Mouse (Mus musculus): ENCODE measurements around the gene Slc16a10.
"Not testable (repeated sequence)": the region's sequence is repeated elsewhere in the genome, so short reads cannot be mapped to it uniquely, and the experiment has no call there.

The Slc16a10 gene

DNA sequence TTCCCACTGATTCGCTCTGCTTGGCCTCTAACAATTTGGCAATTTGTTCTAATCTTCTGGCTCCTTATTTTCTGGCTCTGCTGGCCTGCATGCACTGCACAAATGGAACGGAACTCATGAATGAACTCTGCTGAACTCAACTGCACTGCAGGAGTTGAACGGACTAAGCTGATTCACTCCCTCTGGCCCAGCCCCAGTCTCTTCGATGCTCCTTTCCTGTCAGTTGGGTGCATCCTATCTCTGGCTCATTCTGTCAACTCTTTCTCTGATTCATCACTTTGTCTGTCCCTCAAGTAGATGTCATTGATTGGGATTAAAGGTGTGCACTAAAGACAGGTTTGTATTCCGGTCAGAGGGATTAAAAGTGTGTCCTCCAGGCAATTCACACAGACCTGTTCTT is 115.5 kb downstream of the Slc16a10 start:
- DNase-seq (ENCODE audit: low read depth): no peak

DNA sequence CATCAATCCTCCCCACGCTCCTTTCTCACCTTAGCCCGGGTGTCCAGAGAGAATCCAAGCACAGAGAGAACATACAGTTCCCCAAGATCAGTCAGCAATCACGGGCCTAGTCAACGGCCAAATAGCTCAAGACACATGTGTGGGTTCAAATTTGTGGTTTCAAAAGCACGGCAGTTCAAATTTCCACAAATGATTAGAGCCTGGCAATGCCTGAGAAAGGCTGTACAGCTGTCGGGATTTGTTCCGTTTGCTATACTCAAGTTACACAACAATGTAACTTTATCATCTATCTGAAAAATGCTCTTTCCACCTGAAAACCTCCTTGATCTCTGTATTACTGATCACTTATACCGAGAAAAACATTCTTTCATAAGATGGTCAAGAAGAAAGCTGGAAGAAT is 116.5 kb downstream of the Slc16a10 start:
- DNase-seq (ENCODE audit: low read depth): no peak

DNA sequence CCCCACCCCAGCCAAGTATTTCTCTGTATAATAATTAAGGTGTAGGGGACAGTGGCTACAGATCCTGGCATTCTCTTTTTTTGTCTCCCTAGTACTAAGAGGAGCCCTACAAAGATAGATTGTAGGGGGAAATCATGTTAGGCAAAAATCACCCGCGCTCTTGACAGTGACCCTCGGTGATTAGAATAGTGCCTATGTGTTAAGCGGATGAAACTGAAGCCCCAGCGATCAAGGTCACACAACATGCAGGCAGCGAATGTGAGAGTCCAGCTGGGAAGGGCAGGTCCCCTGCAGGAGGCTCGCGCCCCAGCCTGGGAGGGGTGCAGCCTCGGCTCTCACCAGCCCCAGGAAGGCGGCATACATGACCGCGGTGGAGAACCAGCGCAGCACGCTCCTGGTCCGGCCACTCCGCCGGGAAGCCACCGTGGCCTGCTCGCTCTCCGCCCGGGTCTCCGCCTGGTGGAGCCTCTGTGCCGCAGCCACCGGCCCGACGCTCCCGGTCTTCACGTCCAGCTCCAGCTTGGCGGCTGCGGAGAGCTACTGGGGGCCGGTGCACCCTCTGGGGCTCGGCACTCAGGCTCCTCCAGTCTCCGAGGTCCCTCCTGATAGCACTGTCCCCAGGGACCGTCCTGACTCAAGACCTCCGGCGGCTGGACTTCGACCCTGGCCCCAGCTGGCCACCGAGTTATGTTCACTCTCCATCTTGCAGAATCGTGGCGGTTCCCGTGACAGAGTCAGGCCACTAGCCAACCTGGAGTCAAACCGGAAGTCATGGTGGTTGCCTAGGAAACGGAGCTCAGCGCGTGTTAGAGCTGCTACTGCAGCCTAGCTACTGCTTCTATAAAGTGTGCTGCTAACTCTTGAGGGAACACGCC is 117.3 kb downstream of the Slc16a10 start, which contains the start of gene Mfsd4b1:
Mfsd4b1 (minus strand) TSS at position 715 of the 875 bp plus-strand sequence.
- DNase-seq (ENCODE audit: low read depth): peak; percentile 90

GRCm38 (mm10) chr10:40020401-40020800 is 121.7 kb downstream of the Slc16a10 start:
- no peak for DNase-seq (ENCODE audit: low read depth)

DNA sequence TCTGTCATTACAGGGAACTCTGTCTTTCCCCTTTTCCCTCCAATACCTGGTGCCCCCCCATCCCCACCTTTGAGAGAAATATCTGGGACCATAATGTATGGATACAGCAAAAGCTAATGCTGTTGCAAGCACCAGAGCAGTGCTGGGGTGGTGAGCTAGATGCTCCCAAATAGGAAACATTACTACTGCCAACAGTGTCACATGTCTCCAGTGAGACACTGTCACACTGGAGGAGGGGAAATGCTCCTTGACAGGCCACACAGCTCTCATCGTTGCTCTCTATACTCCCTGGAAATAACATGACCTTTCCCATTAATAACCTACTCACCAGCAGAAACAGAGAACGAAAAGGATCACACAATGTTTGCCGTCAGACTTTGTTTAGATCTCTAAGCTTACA is 122.6 kb downstream of the Slc16a10 start:
- DNase-seq (ENCODE audit: low read depth): no peak

- DNase-seq (ENCODE audit: low read depth): no peak
Observed at GRCm38 (mm10) chr10:40018261-40018860, 123.7 kb downstream of the Slc16a10 start.

- DNase-seq (ENCODE audit: low read depth): no peak
Observed at GRCm38 (mm10) chr10:40009591-40009990, 132.5 kb downstream of the Slc16a10 start.

GRCm38 (mm10) chr10:40008847-40009246 is 133.2 kb downstream of the Slc16a10 start:
- not testable (repeated sequence) for DNase-seq (ENCODE audit: low read depth)

DNA sequence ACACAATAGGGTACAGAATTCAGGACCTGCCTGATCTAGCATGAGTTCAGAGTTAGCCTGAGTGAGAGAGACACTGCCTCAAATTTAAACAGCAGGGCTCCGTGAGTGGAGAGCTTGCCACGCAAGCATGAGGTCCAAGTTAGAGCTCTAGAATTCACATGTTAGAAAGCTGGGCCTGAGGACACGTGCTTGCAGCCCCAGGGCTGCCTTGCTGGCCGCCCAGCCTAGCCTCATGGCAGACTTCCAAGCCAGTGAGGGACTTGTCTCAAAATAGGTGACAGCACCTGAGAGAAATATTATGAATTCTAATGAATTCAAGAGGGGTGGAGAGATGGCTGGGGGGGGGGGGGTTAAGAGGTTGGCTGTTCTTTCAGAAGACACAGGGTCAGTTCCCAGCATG is 134.1 kb downstream of the Slc16a10 start:
- no peak for DNase-seq (ENCODE audit: low read depth)

GRCm38 (mm10) chr10:40006963-40007362 is 135.1 kb downstream of the Slc16a10 start:
- DNase-seq (ENCODE audit: low read depth): no peak

DNA sequence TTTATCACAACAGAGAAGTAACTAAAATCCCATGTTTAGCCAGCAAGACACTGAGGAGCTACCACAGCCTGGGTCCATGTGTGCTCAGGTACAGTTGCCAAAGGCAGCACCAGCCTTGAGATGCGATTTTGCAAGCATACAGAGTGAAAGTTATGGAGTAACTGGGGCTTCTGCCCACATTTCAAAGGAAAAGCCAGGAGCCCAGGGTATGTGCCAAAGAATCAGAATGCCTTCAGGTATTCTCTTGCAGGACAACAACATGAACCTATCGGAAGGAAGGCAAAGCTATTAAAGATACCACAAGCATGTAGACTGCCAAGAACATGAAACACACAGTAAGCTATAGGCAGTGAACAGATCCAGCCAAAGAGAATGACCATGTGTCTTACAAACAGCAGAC is 141.3 kb downstream of the Slc16a10 start:
- DNase-seq (ENCODE audit: low read depth): no peak

DNA sequence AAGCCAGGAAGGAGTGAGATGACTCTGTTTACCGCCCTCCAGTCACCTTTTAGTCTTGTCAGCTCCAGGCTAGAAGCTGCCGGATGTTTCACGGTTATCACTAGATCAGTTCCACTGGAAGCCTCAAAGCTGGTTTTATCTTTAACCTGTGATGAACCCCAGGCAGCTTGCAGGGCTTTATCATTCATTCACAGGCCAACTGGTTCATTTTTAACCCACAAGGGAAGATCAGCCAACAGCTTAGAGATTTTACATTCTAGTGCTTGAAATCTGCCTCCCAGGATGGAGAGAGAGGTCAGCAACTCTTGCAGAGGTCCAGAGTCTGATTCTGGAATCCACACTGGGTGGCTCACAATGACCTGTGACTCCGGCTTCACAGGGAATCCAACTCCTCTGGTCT is 150.9 kb downstream of the Slc16a10 start:
- DNase-seq (ENCODE audit: low read depth): peak; percentile 85

DNA sequence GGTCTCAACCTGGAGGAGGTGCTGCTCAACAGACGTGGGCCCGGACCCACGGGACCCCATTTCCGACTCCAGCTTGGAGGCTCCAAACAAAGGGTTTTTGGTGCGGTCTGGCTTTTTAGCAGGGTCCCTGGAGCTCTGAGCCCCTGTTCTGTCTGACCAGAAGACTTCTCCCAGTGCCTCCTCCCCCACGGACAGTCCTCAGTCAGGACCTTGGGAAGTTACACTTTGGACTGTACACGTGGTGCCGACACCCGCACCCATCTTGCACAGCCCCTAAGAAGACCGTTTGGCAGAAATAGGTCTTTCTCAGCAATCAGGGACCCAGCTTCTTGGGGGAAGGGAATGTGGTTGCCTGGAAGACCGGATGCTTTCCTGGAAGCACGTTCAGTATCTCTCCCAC is 155.6 kb downstream of the Slc16a10 start, which contains the start of gene Mfsd4b5:
Mfsd4b5 (minus strand) TSS at position 181 of the 400 bp plus-strand sequence.
- DNase-seq (ENCODE audit: low read depth): no peak
